Mouse (Mus musculus) liver, embryonic 14.5 days (tissue): ENCODE measurements around the gene BC051019. TPM values are rescaled to one million over a fixed set of nuclear protein-coding genes. Genes with fewer than 3 reads are reported as not detected.

Experiments used
- ATAC-seq: fragments of 200-750 bp; cut with Nextera tagmentation; 2 replicates; pipeline ENCODE4 v1.8.0; 2017; ENCODE audit warnings: moderate number of reproducible peaks, mild to moderate bottlenecking, moderate library complexity; ENCODE audit not compliant: insufficient read depth
- DNase-seq, 3 experiments: peaks; one replicate each; pipeline ENCODE4 v3.0.0-alpha.2; 2012 to 2013; ENCODE audit warnings: low read depth in 3 of 3, low spot score in 3 of 3
- H3K27ac ChIP-seq: fragments of 300-500 bp; sonication (generic); 2 replicates; pipeline ENCODE4 v1.5.1; 2014; ENCODE audit warnings: moderate library complexity, mild to moderate bottlenecking, control low read depth, inconsistent platforms
- H3K27me3 ChIP-seq: fragments of 300-500 bp; sonication (generic); 2 replicates; pipeline ENCODE4 v1.6.1; 2014; ENCODE audit warnings: mild to moderate bottlenecking, low read length, moderate library complexity; ENCODE audit not compliant: control insufficient read depth, insufficient read depth
- H3K36me3 ChIP-seq: fragments of 300-500 bp; sonication (generic); replicated peaks from 2 replicates; pipeline ENCODE4 v1.6.1; 2014; ENCODE audit warnings: low read depth; ENCODE audit not compliant: control insufficient read depth, insufficient read depth
- H3K4me1 ChIP-seq, 2 experiments: fragments of 200-500 bp in 1 of 2; fragments of 300-500 bp in 1 of 2; sonication (generic) in 1 of 2; replicated peaks; 2 replicates each; pipeline ENCODE4 v1.6.1; 2012 to 2014; ENCODE audit warnings: antibody characterized with exemption in 1 of 2, inconsistent platforms in 1 of 2, low read length in 1 of 2; ENCODE audit not compliant: control insufficient read depth in 2 of 2, insufficient read depth in 2 of 2
- H3K4me2 ChIP-seq: fragments of 300-500 bp; sonication (generic); 2 replicates; pipeline ENCODE4 v1.6.1; 2014; ENCODE audit warnings: low read depth, mild to moderate bottlenecking, control low read depth, moderate library complexity
- H3K4me3 ChIP-seq, 2 experiments: fragments of 200-500 bp in 1 of 2; fragments of 300-500 bp in 1 of 2; sonication (generic) in 1 of 2; 2 replicates each; pipeline ENCODE4 v1.5.1; 2012 to 2014; ENCODE audit warnings: low read depth in 2 of 2, low read length in 2 of 2, mild to moderate bottlenecking in 2 of 2, control low read depth in 1 of 2, inconsistent platforms in 1 of 2, moderate library complexity in 1 of 2; ENCODE audit not compliant: insufficient read depth in 1 of 2
- H3K9ac ChIP-seq: fragments of 300-500 bp; sonication (generic); replicated peaks from 2 replicates; pipeline ENCODE4 v1.6.1; 2014; ENCODE audit warnings: mild to moderate bottlenecking, control low read depth, moderate library complexity
- H3K9me3 ChIP-seq: fragments of 300-500 bp; sonication (generic); 2 replicates; pipeline ENCODE4 v1.6.1; 2016; ENCODE audit warnings: low read length, mixed read lengths; ENCODE audit not compliant: control insufficient read depth
- CTCF ChIP-seq: IDR thresholded peaks from 2 replicates; pipeline ENCODE4 v1.5.1; 2016; ENCODE audit warnings: antibody characterized with exemption, low read depth, control low read depth
- EP300 ChIP-seq: IDR thresholded peaks from 2 replicates; pipeline ENCODE4 v1.6.1; 2016; ENCODE audit warnings: antibody characterized with exemption, low read depth
- WGBS: fragments of 180-500 bp; shearing (Covaris S2); extraction: QIAGEN DNeasy Blood & Tissue Kit; methylation state at CpG from one replicate; pipeline ENCODE4 v1.1.7; 2014; ENCODE audit not compliant: insufficient replicate concordance; 5-methylcytosine and 5-hydroxymethylcytosine counted together
- polyA plus RNA-seq, 2 experiments: library from polyadenylated mRNA; depleted of rRNA in 1 of 2; stranded (reverse) in 1 of 2; unstranded in 1 of 2; fragments of >200 nt; fragmentation: Nextera tagmentation in 1 of 2; extraction: Ambion mirVana in 1 of 2; gene quantifications; 2 replicates each; pipeline versions ENCODE4 v1.2.1 to v1.2.3; 2012 to 2014

BC051019 gene
- polyA plus RNA-seq, 2 experiments: 0.07 to 0.19 TPM

GRCm38 (mm10) chr7:109674944-109675628, 48.6 kb downstream of the BC051019 start:
- 42% methylated on average over 4 of the region's 4 CpGs for WGBS
- H3K27ac ChIP-seq: no peak overlapping the region
- ATAC-seq (no peak), DNase-seq (no peak)
- H3K4me3 ChIP-seq: no peak overlapping the region
- no peaks in the 10 kb centered on the region for H3K36me3 ChIP-seq
- no peak overlapping the region for H3K9ac ChIP-seq
- H3K9me3 ChIP-seq: no peaks in the 10 kb centered on the region
- peaks cover 2 to 9% of the 10 kb centered on the region in 2 experiments; a peak in 3 of 4 replicates for H3K4me1 ChIP-seq
- TF ChIP-seq EP300 (no peak), CTCF (no peak)
- H3K27me3 ChIP-seq: no peaks in the 10 kb centered on the region
- H3K4me2 ChIP-seq: no peak overlapping the region

- H3K4me2 ChIP-seq: peak overlapping the region; percentile 70
- peak overlapping the region; percentile 68 for H3K9ac ChIP-seq
- peaks cover 2 to 9% of the 10 kb centered on the region in 2 experiments; a peak in 3 of 4 replicates for H3K4me1 ChIP-seq
- no peaks in the 10 kb centered on the region for H3K27me3 ChIP-seq
- TF ChIP-seq EP300: no peak
- no peak for TF ChIP-seq CTCF
- ATAC-seq (peak; percentile 84), DNase-seq (no peak)
- WGBS: 7% methylated on average over 40 of the region's 44 CpGs
- no peaks in the 10 kb centered on the region for H3K36me3 ChIP-seq
- peak overlapping the region; percentile 46 to 57 for H3K4me3 ChIP-seq
- H3K9me3 ChIP-seq: no peaks in the 10 kb centered on the region
- H3K27ac ChIP-seq: no peak overlapping the region
These were observed 51.8 kb downstream of the BC051019 start for GRCm38 (mm10) chr7:109671581-109672471.

GRCm38 (mm10) chr7:109669426-109670170, 54.1 kb downstream of the BC051019 start:
- no peak for ATAC-seq
- TF ChIP-seq CTCF: no peak
- TF ChIP-seq EP300: no peak
- Histone ChIP-seq H3K9ac (no peak overlapping the region), H3K9me3 (no peaks in the 10 kb centered on the region), H3K4me3 (no peak overlapping the region), H3K4me1 (peaks cover 2 to 9% of the 10 kb centered on the region in 2 experiments; a peak in 3 of 4 replicates), H3K4me2 (no peak overlapping the region), H3K36me3 (no peaks in the 10 kb centered on the region), H3K27ac (no peak overlapping the region), H3K27me3 (no peaks in the 10 kb centered on the region)
- WGBS: 68% methylated on average over 5 of the region's 5 CpGs
- no peak for DNase-seq

- no peaks in the 10 kb centered on the region for H3K27me3 ChIP-seq
- no peak for ATAC-seq
- WGBS: 56% methylated on average over 5 of the region's 5 CpGs
These were observed 57.0 kb downstream of the BC051019 start for GRCm38 (mm10) chr7:109666664-109667063.

More at GRCm38 (mm10) chr7:109666664-109667063, 57.0 kb downstream of the BC051019 start:
- Histone ChIP-seq H3K36me3 (no peaks in the 10 kb centered on the region), H3K27ac (no peak overlapping the region), H3K9ac (no peak overlapping the region), H3K4me3 (no peak overlapping the region), H3K4me1 (peaks cover 2 to 4% of the 10 kb centered on the region in 2 experiments; a peak in 2 of 4 replicates), H3K9me3 (no peaks in the 10 kb centered on the region), H3K4me2 (no peak overlapping the region)
- TF ChIP-seq CTCF (no peak), EP300 (no peak)
- DNase-seq: no peak
